Mouse (Mus musculus) hindbrain, embryonic 16.5 days (tissue): ENCODE results near the gene Fbxw5. TPM values are rescaled to one million over a fixed set of nuclear protein-coding genes. Genes with fewer than 3 reads are reported as not detected.

ENCODE experiments used
- ATAC-seq: fragments of 200-750 bp; cut with Nextera tagmentation; 2 replicates; pipeline ENCODE4 v1.8.0; 2017; ENCODE audit warnings: moderate TSS enrichment, moderate library complexity
- H3K27ac ChIP-seq: fragments of 300-500 bp; sonication (generic); 2 replicates; pipeline ENCODE4 v1.5.1; 2014; ENCODE audit warnings: low read depth, mild to moderate bottlenecking, control low read depth, low read length, moderate library complexity
- H3K27me3 ChIP-seq: fragments of 300-500 bp; sonication (generic); replicated peaks from 2 replicates; pipeline ENCODE4 v1.6.1; 2014; ENCODE audit warnings: low read length; ENCODE audit not compliant: control insufficient read depth, insufficient read depth
- H3K36me3 ChIP-seq: fragments of 300-500 bp; sonication (generic); 2 replicates; pipeline ENCODE4 v1.6.1; 2014; ENCODE audit warnings: mild to moderate bottlenecking, low read length, moderate library complexity, mixed read lengths; ENCODE audit not compliant: control insufficient read depth, insufficient read depth
- H3K4me1 ChIP-seq: fragments of 300-500 bp; sonication (generic); 2 replicates; pipeline ENCODE4 v1.6.1; 2014; ENCODE audit warnings: low read depth, low read length; ENCODE audit not compliant: control insufficient read depth, insufficient read depth
- H3K4me2 ChIP-seq: fragments of 300-500 bp; sonication (generic); 2 replicates; pipeline ENCODE4 v1.6.1; 2014; ENCODE audit warnings: mild to moderate bottlenecking, low read length, control low read depth, moderate library complexity
- H3K4me3 ChIP-seq: fragments of 300-500 bp; sonication (generic); 2 replicates; pipeline ENCODE4 v1.5.1; 2014; ENCODE audit warnings: mild to moderate bottlenecking, low read length, control low read depth, moderate library complexity
- H3K9ac ChIP-seq: fragments of 300-500 bp; sonication (generic); 2 replicates; pipeline ENCODE4 v1.6.1; 2014; ENCODE audit warnings: low read depth, mild to moderate bottlenecking, control low read depth, low read length, moderate library complexity
- H3K9me3 ChIP-seq: fragments of 300-500 bp; sonication (generic); 2 replicates; pipeline ENCODE4 v1.6.1; 2014; ENCODE audit warnings: mild to moderate bottlenecking, low read length, moderate library complexity; ENCODE audit not compliant: control insufficient read depth
- WGBS: fragments of 180-500 bp; shearing (Covaris S2); extraction: QIAGEN DNeasy Blood & Tissue Kit; methylation state at CpG from one replicate; pipeline ENCODE4 v1.1.7; 2014; 5-methylcytosine and 5-hydroxymethylcytosine counted together
- polyA plus RNA-seq: library from polyadenylated mRNA; unstranded; fragments of >200 nt; fragmentation: Nextera tagmentation; extraction: Ambion mirVana; gene quantifications from 2 replicates; pipeline ENCODE4 v1.2.1, GENCODE M21; 2015

Fbxw5 gene
- polyA plus RNA-seq, 1 experiment from 2014 or later = 136 TPM

GRCm38 (mm10) chr2:25472550-25472949, 28.0 kb upstream of the Fbxw5 start:
- 89% methylated on average over 2 of the region's 2 CpGs for WGBS
- Histone ChIP-seq H3K27ac (no peak overlapping the region), H3K36me3 (no peaks in the 10 kb centered on the region), H3K27me3 (no peaks in the 10 kb centered on the region), H3K4me1 (peaks cover 10% of the 10 kb centered on the region), H3K4me2 (no peak overlapping the region), H3K9ac (no peak overlapping the region), H3K9me3 (no peaks in the 10 kb centered on the region), H3K4me3 (no peak overlapping the region)
- ATAC-seq = no peak

- Histone ChIP-seq H3K4me2 (no peak overlapping the region), H3K27me3 (no peaks in the 10 kb centered on the region), H3K4me3 (no peak overlapping the region), H3K27ac (no peak overlapping the region), H3K36me3 (no peaks in the 10 kb centered on the region), H3K9ac (no peak overlapping the region), H3K9me3 (no peaks in the 10 kb centered on the region), H3K4me1 (no peaks in the 10 kb centered on the region; the same call in 1 of the 2 replicates)
- WGBS = 90% methylated on average over 8 of the region's 8 CpGs
- no peak for ATAC-seq
Measured at GRCm38 (mm10) chr2:25477541-25477940, 23.0 kb upstream of the Fbxw5 start.

- 89% methylated on average over 3 of the region's 3 CpGs for WGBS
- no peak overlapping the region for H3K4me3 ChIP-seq
- no peak overlapping the region for H3K4me2 ChIP-seq
- no peak overlapping the region for H3K9ac ChIP-seq
- no peaks in the 10 kb centered on the region for H3K36me3 ChIP-seq
- H3K27me3 ChIP-seq = no peaks in the 10 kb centered on the region
- H3K4me1 ChIP-seq = no peaks in the 10 kb centered on the region; the same call in 1 of the 2 replicates
- H3K27ac ChIP-seq = no peak overlapping the region
- ATAC-seq = no peak
- no peaks in the 10 kb centered on the region for H3K9me3 ChIP-seq
Measured at GRCm38 (mm10) chr2:25477967-25478675, 22.4 kb upstream of the Fbxw5 start.

GRCm38 (mm10) chr2:25479551-25480311, 20.8 kb upstream of the Fbxw5 start:
- H3K36me3 ChIP-seq = no peaks in the 10 kb centered on the region
- ATAC-seq = no peak
- H3K27ac ChIP-seq = no peak overlapping the region
- no peak overlapping the region for H3K4me3 ChIP-seq
- H3K9me3 ChIP-seq = no peaks in the 10 kb centered on the region
- 75% methylated on average over 10 of the region's 10 CpGs for WGBS
- H3K4me1 ChIP-seq = no peaks in the 10 kb centered on the region; the same call in 1 of the 2 replicates
- no peak overlapping the region for H3K4me2 ChIP-seq
- no peak overlapping the region for H3K9ac ChIP-seq
- H3K27me3 ChIP-seq = no peaks in the 10 kb centered on the region

GRCm38 (mm10) chr2:25480541-25480940, 20.0 kb upstream of the Fbxw5 start:
- H3K9ac ChIP-seq = no peak overlapping the region
- no peak overlapping the region for H3K27ac ChIP-seq
- H3K4me3 ChIP-seq = no peak overlapping the region
- ATAC-seq = no peak
- no peaks in the 10 kb centered on the region; the same call in 1 of the 2 replicates for H3K4me1 ChIP-seq
- 76% methylated on average over 1 of the region's 1 CpGs for WGBS
- no peaks in the 10 kb centered on the region for H3K27me3 ChIP-seq
- H3K4me2 ChIP-seq = no peak overlapping the region
- no peaks in the 10 kb centered on the region for H3K9me3 ChIP-seq
- H3K36me3 ChIP-seq = no peaks in the 10 kb centered on the region

GRCm38 (mm10) chr2:25482969-25483368, 17.6 kb upstream of the Fbxw5 start:
- no peak overlapping the region for H3K9ac ChIP-seq
- H3K9me3 ChIP-seq = no peaks in the 10 kb centered on the region
- no peaks in the 10 kb centered on the region for H3K27me3 ChIP-seq
- H3K4me3 ChIP-seq = no peak overlapping the region
- H3K4me2 ChIP-seq = no peak overlapping the region
- no peaks in the 10 kb centered on the region; the same call in 1 of the 2 replicates for H3K4me1 ChIP-seq
- no peak overlapping the region for H3K27ac ChIP-seq
- no peaks in the 10 kb centered on the region for H3K36me3 ChIP-seq
- ATAC-seq = no peak
- 27% methylated on average over 7 of the region's 7 CpGs for WGBS

- Histone ChIP-seq H3K9me3 (no peaks in the 10 kb centered on the region), H3K4me2 (no peak overlapping the region), H3K27me3 (peaks cover 2% of the 10 kb centered on the region; the same call in 1 of the 2 replicates), H3K4me1 (no peaks in the 10 kb centered on the region), H3K4me3 (no peak overlapping the region), H3K36me3 (no peaks in the 10 kb centered on the region), H3K27ac (no peak overlapping the region), H3K9ac (no peak overlapping the region)
- WGBS = 68% methylated on average over 11 of the region's 11 CpGs
- no peak for ATAC-seq
Measured at GRCm38 (mm10) chr2:25484901-25485647, 15.5 kb upstream of the Fbxw5 start.

GRCm38 (mm10) chr2:25487965-25488670, 12.4 kb upstream of the Fbxw5 start:
- H3K4me2 ChIP-seq = no peak overlapping the region
- H3K27me3 ChIP-seq = peaks cover 2% of the 10 kb centered on the region; the same call in 1 of the 2 replicates
- WGBS = 82% methylated on average over 6 of the region's 6 CpGs
- no peak overlapping the region for H3K9ac ChIP-seq
- H3K9me3 ChIP-seq = no peaks in the 10 kb centered on the region
- no peak overlapping the region for H3K4me3 ChIP-seq
- no peak for ATAC-seq
- no peaks in the 10 kb centered on the region for H3K36me3 ChIP-seq
- H3K4me1 ChIP-seq = no peaks in the 10 kb centered on the region
- no peak overlapping the region for H3K27ac ChIP-seq
